Mouse (Mus musculus) thymus, postnatal 0 days (tissue): Measurements from ENCODE around the gene Shb. TPM values are rescaled to one million over a fixed set of nuclear protein-coding genes. Genes with fewer than 3 reads are reported as not detected.
"Not testable (repeated sequence)": the region's sequence is repeated elsewhere in the genome, so short reads cannot be mapped to it uniquely, and the experiment has no call there.

Experiments
- DNase-seq: peaks from one replicate; pipeline ENCODE4 v3.0.0-alpha.2; 2015; ENCODE audit warnings: low spot score
- microRNA-seq: library from miRNA; unstranded; fragments of <30 nt; microRNA quantifications from one replicate; pipeline ENCODE4, GENCODE M21; 2016; ENCODE audit warnings: borderline number of aligned reads
- polyA plus RNA-seq: library from polyadenylated mRNA; unstranded; fragments of >200 nt; fragmentation: Nextera tagmentation; extraction: Ambion mirVana; gene quantifications from 2 replicates; pipeline ENCODE4 v1.2.1, GENCODE M21; 2015

Shb gene
- polyA plus RNA-seq, 1 experiment from 2014 or later: 4.7 TPM

DNA sequence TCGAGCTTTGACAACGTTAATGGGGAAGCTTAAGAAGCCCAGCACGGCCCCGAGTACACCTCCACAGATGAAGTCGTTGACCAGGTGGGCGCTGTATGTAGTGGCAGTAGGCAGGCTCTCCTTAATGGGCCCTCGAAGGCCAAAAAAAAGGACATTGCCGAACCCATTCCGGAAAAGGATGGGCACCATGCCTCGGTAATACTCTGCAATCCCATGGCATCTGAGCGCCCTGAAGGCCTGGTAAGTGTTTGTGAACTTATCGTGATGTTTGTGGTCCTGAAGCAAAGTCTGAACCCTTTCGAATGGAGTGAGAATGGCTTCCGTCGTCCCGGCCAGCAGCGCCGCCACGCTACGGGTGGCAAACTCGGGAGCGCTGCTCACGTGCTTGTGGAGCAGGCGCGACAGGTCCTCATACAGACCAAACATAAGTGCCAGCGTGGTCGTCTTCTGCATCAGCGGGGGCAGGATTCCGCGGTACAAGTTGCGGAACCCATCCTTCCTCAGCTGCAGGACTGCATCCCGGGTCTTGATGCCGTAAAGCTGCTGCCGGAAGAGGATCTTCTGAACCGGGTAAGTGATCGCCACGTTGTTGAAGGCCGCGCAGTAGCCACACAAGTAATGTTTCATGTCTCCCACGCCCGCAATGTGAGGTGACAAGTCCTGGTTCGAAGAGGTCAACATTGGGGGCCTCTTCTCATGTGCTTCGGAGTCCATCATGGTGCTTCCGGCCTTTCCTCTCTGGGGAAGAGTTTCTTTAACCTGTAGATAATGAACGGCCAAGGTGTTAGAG, 132.7 kb downstream of the Shb start:
- no peak for DNase-seq

DNA sequence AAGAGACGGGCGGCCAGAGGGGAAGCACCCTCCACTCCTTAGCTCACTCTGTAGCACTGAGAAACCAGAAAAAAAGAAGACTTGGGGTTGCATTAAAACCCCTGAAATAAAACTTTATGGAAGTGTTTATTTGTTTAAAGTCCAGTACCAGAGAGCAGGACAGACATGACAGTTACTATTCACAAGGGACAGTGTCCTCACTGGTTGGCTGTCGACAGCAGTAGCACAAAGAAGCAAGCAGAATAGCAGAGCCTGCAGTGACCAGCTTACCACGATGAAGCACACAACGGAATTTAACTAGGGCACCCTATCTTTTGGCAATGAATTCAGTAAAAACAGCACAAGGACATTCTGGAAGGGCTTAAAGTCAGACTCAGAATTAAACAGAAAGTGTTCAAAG, 134.0 kb downstream of the Shb start:
- DNase-seq: not testable (repeated sequence)

DNA sequence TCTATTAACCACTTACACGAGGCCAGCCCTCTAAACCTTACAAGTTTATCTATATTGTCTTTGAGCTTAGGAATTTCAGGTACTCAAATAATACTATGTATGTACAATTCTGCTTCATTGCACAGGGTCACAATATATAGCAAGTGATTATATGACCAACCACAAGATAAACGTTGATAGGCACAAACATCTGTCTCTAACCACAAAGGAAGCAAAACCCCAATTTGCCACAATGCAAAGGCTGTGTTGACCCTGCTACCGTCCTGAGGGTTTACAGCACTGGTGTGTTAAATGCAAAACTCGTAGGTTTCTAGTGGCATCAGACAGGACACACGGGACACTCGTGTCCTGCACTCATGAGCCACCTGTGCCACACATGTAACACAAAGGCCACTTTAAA, 136.1 kb downstream of the Shb start:
- DNase-seq: not testable (repeated sequence)

DNA sequence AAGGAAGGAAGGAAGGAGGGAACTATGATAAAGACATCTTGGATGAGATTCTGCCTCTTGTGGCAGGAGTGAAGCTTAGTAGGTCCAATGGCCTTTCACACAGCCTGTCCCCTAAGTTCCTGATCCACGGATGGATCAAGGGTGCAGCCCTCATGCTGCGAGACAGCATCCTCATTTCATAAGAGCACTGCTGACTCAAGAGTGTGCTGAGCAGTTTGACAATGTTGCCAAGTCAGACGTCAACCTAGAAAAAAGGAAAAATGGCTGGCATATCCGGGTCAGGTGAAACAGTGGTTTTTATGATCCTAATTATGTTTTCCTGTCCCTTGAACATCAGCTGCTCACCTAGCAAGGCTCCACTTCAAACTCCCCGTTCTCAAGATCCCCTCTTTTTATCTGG, 138.6 kb downstream of the Shb start:
- no peak for DNase-seq

DNA sequence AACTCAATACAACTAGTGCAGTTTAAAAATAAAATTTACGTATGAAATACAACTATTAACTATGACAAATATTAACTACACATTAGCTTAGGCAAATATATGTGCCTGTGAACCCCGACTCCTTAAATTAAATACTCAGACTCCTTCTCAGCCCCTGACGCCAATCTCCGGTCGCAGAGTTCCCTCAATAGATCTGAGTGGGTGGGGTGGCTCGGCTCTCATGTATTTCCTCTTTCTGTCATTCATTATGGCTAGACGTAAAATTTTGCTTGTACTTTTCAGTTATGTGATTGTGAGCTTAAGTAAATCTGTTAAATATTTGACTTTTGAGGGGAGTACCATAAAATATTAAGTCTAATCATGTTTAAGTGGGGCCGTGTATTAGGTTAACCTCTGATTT, 139.3 kb downstream of the Shb start:
- DNase-seq: no peak

DNA sequence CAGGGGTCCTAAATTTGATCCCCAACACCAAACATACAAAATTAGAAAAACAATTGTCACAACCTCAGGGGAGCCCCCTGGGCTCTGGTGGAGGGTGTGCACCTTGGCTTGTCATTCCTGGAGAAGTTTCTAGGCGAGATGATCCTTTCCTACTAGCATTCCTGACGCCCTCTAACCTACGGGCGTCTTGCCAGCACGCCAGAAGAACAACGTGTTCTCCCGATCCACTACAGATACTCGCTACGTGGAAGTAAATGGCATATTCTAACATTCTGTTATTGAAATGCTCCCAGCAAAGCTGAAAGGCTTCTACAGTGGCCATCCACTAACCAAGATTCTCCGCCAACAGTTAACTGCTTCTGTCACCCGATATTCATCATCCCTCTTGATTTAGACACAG, 139.7 kb downstream of the Shb start:
- DNase-seq: no peak

DNA sequence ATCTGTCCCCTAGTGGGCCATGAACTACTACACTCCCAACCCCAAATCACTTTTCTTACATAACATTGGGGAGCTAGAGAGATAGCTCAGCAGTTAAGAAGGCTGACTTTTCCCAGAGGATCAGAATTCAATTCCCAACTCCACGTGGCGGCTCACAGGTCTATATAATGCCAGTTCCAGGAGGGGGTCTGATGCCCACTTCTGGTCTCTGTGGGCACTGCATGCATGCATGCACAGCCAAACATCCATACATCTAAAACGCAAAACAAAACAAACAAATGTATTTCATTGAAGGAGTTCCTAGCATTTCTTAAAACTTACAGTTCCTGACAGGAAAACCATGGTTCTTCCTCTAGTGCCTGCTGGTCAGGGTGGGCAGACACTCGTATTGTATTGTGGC, 140.2 kb downstream of the Shb start:
- DNase-seq: no peak

DNA sequence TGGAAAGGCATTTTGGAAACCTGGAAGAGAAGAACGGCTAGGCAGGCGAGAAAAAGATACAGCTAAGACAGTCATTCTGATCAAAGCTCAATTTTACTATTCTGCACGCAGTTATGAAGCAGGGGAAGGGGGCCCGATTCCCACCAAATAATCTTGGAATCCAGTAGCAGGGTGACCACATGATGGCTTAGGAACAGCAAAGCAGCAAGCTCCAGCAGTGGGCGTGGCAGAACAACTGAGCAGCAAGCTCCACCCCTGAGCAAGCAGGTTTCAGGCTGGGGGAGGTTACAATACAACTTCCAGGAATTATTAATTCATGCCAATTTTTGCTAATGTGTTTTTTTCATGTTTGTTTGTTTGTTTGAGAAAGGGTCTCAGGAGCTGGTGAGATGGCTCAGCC, 145.0 kb downstream of the Shb start:
- not testable (repeated sequence) for DNase-seq

DNA sequence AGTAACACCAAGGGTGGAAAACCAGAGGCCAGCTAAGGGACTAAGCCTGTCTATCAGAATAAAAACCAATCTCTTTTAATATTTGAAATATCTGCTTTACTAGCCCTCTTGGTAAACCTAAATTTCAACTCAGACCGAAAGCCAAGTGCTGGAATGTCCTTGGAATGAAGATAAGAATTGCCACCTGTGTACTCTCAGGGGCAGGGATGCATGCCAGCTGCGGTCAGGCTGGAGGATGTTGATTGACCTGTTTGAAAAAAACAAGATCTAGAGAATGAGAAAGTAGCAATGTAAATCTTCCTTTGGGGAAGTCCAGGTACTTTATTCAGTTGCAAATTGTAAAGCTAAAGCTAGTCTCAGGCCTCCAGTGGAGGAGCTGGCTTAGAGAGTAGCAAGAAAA, 150.1 kb downstream of the Shb start:
- not testable (repeated sequence) for DNase-seq

DNA sequence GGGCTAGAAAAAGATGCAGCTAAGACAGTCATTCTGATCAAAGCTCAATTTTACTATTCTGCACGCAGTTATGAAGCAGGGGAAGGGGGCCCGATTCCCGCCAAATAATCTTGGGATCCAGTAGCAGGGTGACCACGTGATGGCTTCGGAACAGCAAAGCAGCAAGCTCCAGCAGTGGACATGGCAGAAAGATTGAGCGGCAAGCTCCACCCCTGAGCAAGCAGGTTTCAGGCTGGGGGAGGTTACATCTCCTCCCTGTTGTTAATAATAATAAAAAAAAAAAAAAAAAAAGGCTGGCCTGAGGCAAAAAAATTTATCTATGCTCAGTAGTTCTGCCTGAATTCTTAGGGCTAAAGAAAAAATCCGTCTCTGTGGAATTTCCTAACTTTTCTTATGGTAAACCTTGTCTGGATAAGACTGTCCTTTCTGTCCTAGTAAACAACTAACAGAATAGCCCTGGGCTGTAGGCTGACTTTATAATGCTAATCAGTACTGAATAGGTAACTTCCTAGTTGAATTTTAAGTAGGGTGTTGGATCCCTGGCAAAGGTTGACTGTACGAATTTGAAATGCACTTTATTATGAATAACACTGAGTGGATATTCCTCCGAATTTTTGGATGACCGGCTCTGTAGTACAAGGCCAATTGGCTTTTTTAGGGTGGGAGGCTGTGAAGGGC, 151.2 kb downstream of the Shb start:
- DNase-seq: not testable (repeated sequence)

DNA sequence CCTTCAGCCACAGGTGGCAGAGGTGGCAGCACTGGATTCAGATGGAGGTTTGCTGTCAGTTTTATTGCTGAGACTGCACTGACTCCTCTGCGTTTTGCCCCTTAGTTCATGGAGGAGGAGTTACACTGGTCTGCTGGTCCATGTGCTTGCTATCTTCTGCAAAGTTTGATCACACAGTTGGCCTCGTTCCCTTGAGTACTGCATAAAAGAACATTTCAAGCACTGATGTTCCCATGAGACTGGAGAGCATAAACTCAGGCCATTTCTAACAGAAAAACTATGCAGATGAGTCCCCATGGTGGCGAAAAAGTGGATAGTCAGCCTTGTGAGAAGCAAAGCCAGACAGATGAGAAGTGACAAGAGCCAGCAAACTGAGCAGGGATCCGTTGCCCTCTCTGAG, 155.7 kb downstream of the Shb start:
- DNase-seq: no peak

DNA sequence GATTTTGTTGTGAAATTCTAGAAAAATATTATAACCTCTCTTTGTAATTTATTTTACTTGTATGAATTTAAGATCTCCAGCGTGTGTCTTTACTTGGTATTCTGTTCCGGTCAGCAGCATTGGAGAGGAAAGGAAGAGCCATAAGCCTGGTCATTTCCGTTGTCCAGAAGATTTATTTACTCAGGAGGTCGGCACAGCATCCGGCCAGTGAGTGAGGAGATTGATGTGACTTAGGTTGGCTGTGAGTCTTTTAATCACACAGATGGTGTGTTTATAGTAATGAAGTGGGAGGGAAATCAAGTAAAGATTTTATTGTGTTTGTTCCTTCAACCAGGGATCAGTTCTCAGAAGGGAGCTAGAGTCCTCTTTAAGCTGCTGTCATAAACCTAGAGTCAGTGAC, 157.4 kb downstream of the Shb start:
- DNase-seq: no peak

Small RNA genes lying within 50 kb of the gene (microRNA-seq; reads per million reads assigned to microRNA genes)
- gene Gm22518: not detected
- not detected for gene Gm25692

Other genes with a start within 250 kb of the Shb start
- gene Trmt10b, start 235.3 kb downstream of the Shb start, polyA plus RNA-seq: 18.2 and 18.3 TPM in 2 replicates
- gene Dcaf10, start 190.4 kb downstream of the Shb start, polyA plus RNA-seq: 8.9 and 9.8 TPM in 2 replicates
- 165 and 168 TPM in 2 replicates for gene Exosc3, start 189.7 kb downstream of the Shb start, polyA plus RNA-seq
- gene Slc25a51, start 123.7 kb downstream of the Shb start, polyA plus RNA-seq: 38.6 and 41.8 TPM in 2 replicates